Mouse (Mus musculus) right cerebral cortex, postnatal 4 days (tissue): ENCODE results near the gene Srd5a1.

Experiments
- DNase-seq: peaks from one replicate; pipeline ENCODE4 v3.0.0-alpha.2; 2022

Srd5a1 gene

GRCm38 (mm10) chr13:69534654-69535551 lies 76.3 kb downstream of the Srd5a1 start:
- DNase-seq = peak; percentile 99

DNA sequence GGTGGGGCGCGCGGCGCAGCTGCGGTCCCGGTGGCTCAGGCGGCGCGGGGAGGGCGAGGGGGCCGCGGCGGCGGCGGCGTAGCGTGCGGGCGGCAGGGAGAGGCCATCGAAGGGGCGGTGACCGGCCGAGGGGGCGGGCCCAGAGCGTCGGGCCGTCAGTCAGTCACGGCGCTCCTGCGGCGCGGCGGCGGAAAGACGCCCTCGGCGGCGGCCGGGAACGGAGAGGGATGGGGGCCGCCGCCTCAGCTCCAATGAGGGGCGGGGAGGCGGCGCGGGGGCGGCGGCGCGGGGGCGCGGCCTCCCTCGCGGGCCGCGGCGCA lies 76.9 kb downstream of the Srd5a1 start, which contains the start of gene Tent4a:
Tent4a (minus strand) TSS at position 284 of the 320 bp plus-strand sequence.
- no peak for DNase-seq

DNA sequence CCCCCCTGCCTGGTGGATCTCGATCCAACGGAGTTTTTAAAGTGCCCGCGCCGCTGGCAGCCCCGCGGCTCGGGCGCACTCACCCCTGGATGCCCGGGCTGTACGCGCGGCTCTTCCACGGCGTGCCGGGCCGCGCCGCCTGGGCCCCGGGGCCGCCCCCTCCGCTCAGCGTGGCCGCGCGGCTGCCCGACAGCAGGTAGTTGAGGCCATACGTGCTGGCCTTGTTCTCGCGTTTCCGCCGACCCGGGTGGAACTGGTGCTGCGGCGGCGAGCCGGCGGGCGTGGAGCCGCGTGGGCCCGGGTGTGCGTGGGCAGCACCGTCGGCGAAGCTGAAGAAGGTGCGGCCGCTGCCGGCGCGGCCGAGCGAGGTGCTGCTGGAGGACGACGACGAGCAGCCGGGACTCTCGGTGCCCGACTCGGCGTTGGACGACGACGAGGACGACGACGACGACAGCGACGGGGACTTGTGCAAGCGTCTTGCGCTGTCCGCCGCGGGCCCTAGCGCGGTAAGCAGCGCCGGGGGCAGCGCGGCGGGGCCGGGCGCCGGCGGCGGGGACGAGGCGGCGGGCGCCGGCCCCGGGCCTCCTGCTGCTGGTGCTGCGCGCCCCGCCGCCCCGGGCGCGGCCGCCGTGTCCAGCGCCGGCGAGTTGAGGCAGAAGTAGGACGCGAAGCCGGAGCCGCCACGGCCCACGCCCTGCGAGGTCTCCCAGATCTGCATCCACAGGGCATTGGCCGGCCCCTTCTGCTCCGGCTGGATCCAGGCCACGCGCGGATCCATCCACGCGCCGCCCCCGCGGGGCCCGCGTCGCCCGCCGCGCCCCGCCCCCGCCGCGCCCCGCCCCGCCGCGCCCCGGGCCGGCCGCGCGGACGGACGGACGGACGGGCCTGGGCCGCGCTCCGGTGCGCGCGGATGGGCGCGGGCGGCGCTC lies 77.6 kb downstream of the Srd5a1 start, which contains the start of gene Nsun2:
Nsun2 (plus strand) TSS at position 342 of the 929 bp plus-strand sequence.
- DNase-seq = peak; percentile 60

DNA sequence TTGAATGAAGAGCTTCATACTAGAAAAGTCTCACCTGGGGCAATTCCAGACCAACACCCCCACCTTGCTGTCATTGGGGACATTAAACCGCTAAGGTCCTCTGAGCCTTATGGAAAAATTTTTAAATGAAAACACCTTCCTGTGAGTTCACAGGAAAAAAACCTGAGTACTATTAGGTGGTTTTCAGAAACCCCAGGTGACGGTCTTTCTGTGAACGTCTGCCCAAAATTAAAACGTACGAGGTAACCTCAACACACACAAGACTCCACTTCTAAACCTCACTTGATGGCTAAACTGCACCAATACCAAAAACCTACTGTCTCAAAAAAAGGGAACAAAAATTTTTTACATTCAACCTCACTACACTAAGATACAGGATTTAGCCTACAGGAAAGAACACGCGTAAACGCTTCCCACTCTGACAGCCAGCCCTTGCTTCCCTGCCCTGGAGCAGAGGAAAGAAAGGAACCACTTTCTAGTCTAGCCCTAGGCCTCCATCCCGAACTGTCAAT lies 78.3 kb downstream of the Srd5a1 start:
- no peak for DNase-seq

DNA sequence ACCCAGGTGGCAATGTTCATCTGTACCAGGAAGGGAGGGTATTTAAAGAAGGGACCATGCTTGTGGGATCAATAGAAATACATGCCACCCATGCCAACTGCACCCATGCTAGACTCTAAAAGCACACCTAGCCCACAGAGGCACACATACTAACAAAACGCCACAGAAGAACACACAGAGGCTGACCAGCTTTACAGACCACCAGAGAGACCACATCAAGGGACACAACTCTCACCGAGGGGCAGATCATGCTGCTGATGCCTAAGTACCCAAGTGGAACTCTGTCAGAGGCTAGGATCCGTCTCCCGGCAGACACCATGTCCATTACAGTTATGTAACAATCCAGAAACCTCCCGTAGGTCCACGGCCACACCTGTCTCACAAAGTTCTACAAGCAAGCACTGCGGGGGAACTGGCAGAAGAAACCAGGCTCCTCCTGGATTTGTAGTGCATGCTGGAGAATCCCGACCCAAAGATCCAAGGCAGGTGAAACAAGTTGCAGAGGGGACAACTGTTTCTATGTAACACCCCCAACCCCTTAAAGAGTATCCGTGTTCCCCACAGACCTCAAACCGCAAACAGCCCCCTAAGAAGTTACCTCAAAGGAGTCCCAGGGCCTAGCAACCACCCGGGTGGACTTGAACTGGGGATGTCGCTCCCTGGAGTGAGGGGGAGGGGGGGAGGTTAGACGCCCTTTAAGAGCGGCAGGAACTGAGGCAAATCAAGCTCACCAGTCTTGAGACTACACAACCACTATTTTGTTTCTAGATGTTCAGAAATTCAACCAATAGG lies 78.9 kb downstream of the Srd5a1 start:
- DNase-seq = no peak

DNA sequence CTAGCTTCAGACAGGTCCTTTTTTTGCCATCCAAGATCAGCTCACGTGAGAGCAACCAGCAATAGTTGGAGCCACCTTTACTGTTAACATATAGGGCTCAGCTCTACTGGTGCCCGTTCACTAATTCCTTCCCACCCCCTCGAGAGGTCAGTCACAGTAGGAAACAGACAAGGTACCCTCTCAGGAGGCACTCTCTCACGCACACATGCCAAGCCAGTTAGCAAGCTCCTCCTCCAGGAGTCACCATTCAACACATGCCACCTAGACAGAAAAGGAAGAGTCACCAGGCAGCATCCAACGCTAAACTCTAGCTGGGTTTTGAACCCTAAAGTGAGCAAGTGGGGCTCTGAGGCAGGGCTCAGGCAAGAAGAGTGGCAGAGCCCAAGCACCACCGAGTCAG lies 79.8 kb downstream of the Srd5a1 start:
- DNase-seq = no peak

DNA sequence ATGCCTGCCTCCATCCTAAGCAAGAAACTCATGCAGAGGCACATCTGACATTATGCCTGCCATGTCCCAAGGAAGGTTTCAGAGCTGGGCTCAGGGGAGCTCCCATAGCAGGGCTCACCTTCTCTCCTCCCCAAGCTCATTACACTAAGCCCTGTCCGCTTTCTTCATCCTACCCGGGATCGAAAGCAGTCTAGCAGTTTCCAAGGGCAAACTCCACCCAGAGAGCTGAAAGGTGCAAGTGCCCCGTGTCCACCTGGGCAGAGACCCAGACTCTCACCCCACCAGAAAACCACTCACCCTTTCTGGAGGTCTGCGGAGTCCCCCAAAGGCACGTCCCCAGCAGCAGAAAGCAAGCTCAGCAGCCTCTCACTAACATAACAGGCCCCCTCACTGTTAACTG lies 80.3 kb downstream of the Srd5a1 start:
- DNase-seq = no peak

GRCm38 (mm10) chr13:69530156-69530555 lies 81.1 kb downstream of the Srd5a1 start:
- no peak for DNase-seq

DNA sequence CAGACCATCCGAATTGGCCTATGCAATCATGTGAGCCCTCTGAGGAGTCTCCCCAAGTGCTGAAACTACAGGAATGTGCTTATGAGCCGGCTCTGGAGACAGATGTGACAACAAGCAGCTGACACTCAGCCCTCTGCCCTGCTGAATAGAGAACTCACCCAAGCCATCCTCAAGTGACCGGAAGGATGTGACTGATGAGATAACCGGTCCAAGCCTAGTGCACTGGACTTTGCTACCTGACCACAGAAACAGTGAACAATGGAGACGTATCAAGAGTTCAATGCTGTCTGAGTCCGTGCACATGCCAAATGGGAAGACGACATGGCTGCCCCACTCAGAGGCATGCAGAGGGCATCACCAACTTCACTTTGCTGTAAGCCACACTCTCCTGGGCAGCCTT lies 82.7 kb downstream of the Srd5a1 start:
- DNase-seq = no peak

DNA sequence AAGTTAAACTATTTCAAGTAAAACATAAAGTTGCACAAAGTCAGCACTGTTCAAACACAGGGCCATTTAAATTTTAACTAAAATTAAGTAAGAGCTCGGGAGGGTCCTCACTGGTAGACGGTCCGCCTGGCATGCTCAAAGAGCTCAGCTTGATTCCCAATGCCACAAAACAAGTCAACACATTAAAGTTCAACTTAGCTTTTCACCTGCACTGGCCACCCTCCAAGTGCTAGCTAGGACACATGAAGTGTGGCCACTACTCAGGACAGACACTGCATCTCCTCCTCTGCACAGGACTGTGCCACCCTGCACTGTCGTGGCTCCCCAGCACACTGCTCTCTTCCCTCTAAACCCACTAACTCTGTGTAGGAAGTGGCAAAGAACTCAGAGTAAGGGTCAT lies 85.4 kb downstream of the Srd5a1 start:
- no peak for DNase-seq

DNA sequence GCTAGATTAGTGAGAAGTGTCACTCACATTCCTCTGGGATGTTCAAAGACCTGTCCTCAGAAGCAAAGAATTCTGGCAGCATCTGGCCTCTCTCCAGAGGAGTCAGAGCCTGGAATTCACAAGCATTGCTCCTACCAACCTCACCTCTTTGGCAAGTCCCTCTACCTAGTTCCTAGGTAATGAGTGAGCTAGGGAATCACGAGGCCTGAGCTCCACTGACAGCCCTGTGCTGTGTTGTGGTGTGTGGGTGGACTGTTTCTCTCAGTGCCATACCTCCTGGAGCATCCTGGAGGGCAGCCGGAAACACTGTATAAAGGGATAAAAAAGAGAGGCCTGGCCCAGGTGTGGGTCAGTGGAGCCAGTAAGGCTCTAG lies 87.1 kb downstream of the Srd5a1 start:
- no peak for DNase-seq
